Mouse (Mus musculus) heart, adult 2 months (tissue): ENCODE results near the gene Lrwd1.

ENCODE experiments used
- CTCF ChIP-seq: fragments of 200-600 bp; IDR thresholded peaks from 2 replicates; pipeline ENCODE4 v1.8.1; 2022; ENCODE audit warnings: antibody characterized with exemption, mild to moderate bottlenecking, moderate library complexity
- EP300 ChIP-seq: fragments of 200-500 bp; IDR thresholded peaks from 2 replicates; pipeline ENCODE4 v1.6.1; 2011; ENCODE audit warnings: low read depth, low read length, control low read depth; ENCODE audit not compliant: insufficient read depth
- POLR2A ChIP-seq: fragments of 200-500 bp; IDR thresholded peaks from 2 replicates; pipeline ENCODE4 v1.6.1; 2011; ENCODE audit warnings: mild to moderate bottlenecking, low read depth, low read length, control low read depth; ENCODE audit not compliant: insufficient read depth

- TF ChIP-seq CTCF (no peak), POLR2A (no peak), EP300 (no peak)
Measured at GRCm38 (mm10) chr5:136095089-136095488, 40.8 kb downstream of the Lrwd1 start.
